Mouse (Mus musculus) fibroblast of lung, adult 2 months (primary cell): Measurements from ENCODE around the gene Gm26992.

ENCODE experiments used
- DNase-seq: peaks from one replicate; pipeline ENCODE4 v3.0.0-alpha.2; 2011; ENCODE audit warnings: low read depth

Gene Gm26992

DNA sequence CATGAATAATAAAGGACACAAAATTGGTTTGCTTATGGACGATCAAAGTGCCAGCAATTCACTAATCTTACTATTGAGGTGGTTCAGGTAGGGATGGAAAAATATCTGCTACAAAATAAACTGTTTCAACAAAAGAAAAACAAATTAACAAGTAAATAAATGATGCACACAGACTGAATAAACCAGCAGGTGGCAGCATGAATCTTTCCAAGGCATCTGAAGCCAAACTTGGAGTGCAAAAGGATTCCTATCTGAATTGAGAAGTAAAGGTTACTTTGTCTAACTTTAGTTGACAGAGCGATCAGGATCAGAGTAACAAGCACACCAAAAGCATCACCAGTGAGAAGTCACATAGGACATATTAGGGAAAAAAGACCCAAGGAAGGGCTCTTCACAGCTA lies 62.2 kb downstream of the Gm26992 start:
- no peak for DNase-seq

GRCm38 (mm10) chrX:103490853-103491252 lies 69.0 kb downstream of the Gm26992 start:
- DNase-seq, result no peak

DNA sequence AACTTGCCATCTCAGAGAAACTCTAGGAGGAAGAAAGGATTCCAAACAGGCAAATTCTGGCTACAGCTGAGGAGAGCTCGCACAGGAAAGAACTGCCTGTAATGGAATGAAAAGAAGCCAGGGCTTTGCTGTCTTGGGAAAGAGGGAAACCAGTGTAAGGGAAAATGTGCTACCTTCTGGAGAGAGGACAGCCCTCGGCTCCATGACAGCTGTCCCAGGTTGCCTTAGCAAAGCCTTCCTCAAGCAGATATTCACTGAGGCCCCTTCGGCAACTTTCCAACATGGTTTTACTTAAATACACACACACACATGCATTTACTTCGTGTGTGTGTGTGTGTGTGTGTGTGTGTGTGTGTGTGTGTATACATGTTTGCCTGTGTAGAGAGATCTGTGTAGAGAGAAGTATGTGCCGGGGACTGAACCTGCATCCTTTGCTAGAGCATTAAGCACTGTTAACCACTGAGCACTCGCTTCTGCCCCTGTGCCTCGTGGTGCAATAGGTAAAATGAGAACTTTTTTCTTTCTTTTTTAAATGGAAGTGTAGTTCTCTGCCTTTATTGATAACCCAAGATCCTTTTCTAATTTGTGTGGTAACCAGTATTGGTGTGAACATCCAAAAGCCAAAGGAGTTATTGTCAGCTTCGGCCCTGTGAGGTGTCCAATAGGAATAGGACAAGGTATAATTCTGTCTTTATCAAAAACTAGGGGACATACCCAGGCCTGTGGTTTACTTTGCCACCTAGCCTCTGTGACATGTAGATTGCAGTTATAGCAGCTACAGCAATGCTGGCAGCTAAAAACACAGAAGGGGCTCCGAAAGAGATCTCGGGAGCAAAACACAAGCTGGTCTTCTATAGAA lies 70.8 kb downstream of the Gm26992 start:
- no peak for DNase-seq

DNA sequence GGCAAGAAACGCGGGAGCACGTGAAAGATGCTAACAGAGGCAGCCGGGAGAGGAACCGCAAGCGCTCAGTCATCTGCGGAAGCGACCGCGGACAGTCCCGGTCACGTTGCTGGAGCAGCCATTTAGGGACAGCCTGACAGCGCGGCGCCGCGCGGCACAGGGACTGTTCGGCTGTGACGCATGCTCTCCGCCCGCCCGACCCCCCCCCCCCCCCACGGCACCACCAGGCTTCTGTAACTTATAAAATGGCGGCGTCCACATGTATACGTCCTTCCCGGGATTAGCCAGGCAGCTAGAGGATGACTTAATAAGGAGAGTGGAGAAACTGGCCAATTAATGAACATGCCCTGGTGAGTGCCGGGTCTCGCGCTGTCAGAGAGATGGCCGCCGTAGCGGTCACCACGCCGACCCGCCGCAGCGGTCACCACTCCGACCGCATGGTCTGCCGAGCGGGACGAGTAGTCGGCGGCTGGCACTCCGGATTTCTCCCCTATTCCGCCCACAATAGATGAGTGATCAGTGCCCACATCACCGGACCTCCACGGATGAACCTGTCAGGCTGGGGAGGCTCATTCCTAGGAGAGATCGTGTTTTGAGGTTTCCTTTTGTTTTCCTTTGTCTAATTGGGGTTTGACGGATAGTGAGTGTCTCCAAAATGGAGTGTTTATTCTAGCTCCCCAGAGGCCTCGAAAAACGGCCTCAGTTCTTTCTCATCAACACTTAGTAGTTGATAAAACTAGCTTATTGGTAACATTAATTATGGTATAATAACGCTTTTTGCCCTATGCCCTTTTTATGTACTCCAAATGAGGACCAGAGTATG lies 71.8 kb downstream of the Gm26992 start:
- no peak for DNase-seq

DNA sequence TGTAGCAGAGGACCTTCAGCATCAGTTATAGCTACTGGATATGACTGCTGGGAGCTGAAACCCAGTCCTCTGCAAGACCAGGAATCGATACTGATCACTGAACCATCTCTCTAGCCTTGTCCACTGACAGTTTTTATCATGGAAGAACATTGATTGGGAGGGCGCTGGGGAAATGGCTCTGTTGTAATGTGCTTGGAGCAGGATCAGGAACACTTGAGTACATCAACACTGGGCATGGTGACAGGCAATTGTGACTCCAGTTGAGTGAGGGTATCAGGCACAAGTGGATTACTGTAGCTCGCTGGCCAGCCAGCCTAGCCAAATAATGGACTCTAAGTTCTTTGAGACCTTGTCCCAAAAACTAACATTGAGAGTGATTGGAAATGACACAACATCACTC lies 77.6 kb downstream of the Gm26992 start:
- no peak for DNase-seq

GRCm38 (mm10) chrX:103500137-103500536 lies 78.3 kb downstream of the Gm26992 start:
- no peak for DNase-seq

DNA sequence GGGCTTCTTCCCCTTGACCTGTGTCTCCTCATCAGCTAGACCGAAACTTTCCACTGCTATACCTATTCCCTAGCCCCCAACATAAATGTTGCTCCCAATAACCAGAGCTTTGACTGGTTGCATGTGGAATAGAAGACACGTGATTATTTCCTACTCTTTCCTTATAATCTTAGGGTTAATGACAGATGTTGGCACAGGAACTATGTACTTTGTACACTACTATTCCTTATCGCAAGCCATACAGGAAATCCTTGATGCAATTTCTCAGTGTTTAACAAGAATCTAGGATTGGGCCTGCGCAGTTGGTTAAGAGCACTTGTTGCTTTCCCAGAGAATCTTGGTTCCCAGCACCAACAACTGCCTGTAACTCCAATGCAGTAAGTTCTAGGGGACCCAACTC lies 86.4 kb downstream of the Gm26992 start:
- DNase-seq, result no peak

- no peak for DNase-seq
These were observed 87.6 kb downstream of the Gm26992 start for GRCm38 (mm10) chrX:103509168-103510019.

GRCm38 (mm10) chrX:103514782-103515181 lies 93.0 kb downstream of the Gm26992 start:
- DNase-seq, result no peak

- no peak for DNase-seq
These were observed 93.5 kb downstream of the Gm26992 start for GRCm38 (mm10) chrX:103515346-103515745.

GRCm38 (mm10) chrX:103518798-103519197 lies 97.0 kb downstream of the Gm26992 start:
- DNase-seq, result no peak

DNA sequence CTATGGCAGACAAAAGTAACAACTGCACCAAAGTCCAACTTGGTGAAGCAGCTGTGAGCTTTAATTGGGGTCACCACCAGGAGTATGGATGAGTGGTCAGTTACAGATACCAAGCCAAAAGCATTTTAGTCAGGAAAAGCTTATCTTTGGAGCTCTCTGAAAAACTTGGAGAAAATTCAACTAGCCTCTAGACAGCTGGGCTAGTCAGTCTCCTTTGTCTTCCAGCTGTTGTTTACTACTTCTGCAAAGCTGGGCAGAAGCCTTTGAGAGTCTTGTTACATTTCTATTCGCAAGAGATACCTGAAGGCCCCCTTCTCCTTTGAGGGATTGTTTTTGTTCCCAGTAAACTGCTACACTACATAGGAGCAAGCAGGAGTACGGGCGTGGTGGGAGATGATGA lies 97.7 kb downstream of the Gm26992 start:
- DNase-seq, result no peak

DNA sequence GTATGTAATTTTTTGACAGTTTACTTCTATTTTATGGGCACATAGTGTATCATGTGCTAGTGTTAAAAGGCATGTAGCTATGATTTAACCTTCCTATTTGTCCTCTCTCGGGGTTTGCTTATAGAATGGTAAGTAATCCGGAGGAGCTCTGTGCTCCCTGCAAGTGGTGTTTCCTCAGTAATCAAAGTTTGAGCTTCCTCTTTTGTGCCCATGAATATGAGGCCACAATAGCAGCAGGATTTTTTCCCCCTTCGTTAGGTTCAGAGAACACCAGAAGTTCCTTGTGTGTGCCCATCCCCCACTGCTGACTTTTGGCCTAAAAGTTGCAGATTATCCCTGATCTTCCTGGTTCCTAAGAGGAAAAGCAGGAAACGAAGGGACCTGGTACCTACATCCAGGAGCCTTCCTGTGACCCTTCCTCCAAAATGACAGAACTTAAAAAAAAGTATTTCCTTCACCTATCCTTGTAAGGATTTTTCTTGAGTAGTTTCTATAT lies 99.5 kb downstream of the Gm26992 start:
- DNase-seq, result no peak

DNA sequence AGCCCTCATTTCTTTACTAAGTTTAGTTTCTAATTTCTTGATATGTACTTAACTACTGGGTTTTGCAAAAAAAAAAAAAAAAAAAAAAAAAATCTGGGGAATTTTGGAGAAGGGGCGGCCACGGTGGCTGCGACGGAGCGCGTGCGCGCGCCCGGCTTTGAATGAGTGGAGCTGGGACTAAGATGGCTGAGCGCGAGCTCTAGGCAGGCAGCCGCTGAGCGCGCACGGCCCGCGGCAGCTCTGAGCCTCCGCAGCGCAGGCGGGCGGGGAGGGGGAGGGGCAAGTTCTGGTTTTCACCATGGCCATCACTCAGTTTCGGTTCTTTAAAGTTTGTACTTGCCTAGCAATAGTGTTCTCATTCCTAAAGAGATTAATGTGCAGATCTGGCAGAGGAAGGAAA lies 107.4 kb downstream of the Gm26992 start:
- no peak for DNase-seq
